Mouse (Mus musculus) spleen, embryonic (tissue): ENCODE data around the gene Clp1.

Experiments
- CTCF ChIA-PET: fragments of 350-600 bp; sonication (Branson Sonifier 250); formaldehyde crosslinking; loops from one replicate; lab custom pipeline; 2022; lab: Charles Lee

The Clp1 gene

GRCm38 (mm10) chr2:84715562-84716361 is 11.4 kb downstream of the Clp1 start:
- CTCF ChIA-PET: interaction anchor here (0.5 kb wide), 1 partner anchor 295 kb away, joined by 3 read pairs; no protein-coding TSS in a partner anchor

GRCm38 (mm10) chr2:84714811-84715561 is 12.2 kb downstream of the Clp1 start, which contains the start of gene Zdhhc5:
TSS of gene Zdhhc5 (minus strand) at chr2:84715180.
- CTCF ChIA-PET: no interaction called here

- CTCF ChIA-PET: no interaction called here
Observed at GRCm38 (mm10) chr2:84714422-84714810, 12.7 kb downstream of the Clp1 start.

GRCm38 (mm10) chr2:84711898-84712297 is 15.3 kb downstream of the Clp1 start:
- CTCF ChIA-PET: no interaction called here

GRCm38 (mm10) chr2:84707523-84707922 is 19.6 kb downstream of the Clp1 start:
- CTCF ChIA-PET: no interaction called here

- CTCF ChIA-PET: no interaction called here
Observed at GRCm38 (mm10) chr2:84705295-84705694, 21.9 kb downstream of the Clp1 start.

GRCm38 (mm10) chr2:84704329-84704728 is 22.8 kb downstream of the Clp1 start:
- CTCF ChIA-PET: no interaction called here

GRCm38 (mm10) chr2:84703497-84703896 is 23.7 kb downstream of the Clp1 start:
- CTCF ChIA-PET: no interaction called here

- CTCF ChIA-PET: interaction anchor here (0.5 kb wide), 1 partner anchor 194 kb away, joined by 9 read pairs; no protein-coding TSS in a partner anchor
Observed at GRCm38 (mm10) chr2:84695007-84695695, 32.0 kb downstream of the Clp1 start.

GRCm38 (mm10) chr2:84690050-84690449 is 37.1 kb downstream of the Clp1 start:
- CTCF ChIA-PET: no interaction called here

GRCm38 (mm10) chr2:84688080-84688844 is 38.9 kb downstream of the Clp1 start:
- CTCF ChIA-PET: no interaction called here

- CTCF ChIA-PET: no interaction called here
Observed at GRCm38 (mm10) chr2:84682605-84683183, 44.5 kb downstream of the Clp1 start.

- CTCF ChIA-PET: no interaction called here
Observed at GRCm38 (mm10) chr2:84679016-84679415, 48.1 kb downstream of the Clp1 start, which contains the start of gene Tmx2. TSS of gene Tmx2 (minus strand) at chr2:84679140.

- CTCF ChIA-PET: interaction anchor here (1.0 kb wide), 1 partner anchor 32 kb away, joined by 3 read pairs; no protein-coding TSS in a partner anchor
Observed at GRCm38 (mm10) chr2:84677968-84678880, 48.9 kb downstream of the Clp1 start, which contains the start of the genes Gm28635 and Med19. TSS of gene Gm28635 (minus strand) at chr2:84678041. TSS of gene Med19 (plus strand) at chr2:84678402.

- CTCF ChIA-PET: interaction anchor here (1.0 kb wide), 1 partner anchor 33 kb away, joined by 3 read pairs; no protein-coding TSS in a partner anchor
Observed at GRCm38 (mm10) chr2:84677270-84677967, 49.7 kb downstream of the Clp1 start.
